Mouse (Mus musculus): ENCODE results near the gene Rassf2. TPM values are rescaled to one million over a fixed set of nuclear protein-coding genes. Genes with fewer than 3 reads are reported as not detected.

The Rassf2 gene
- polyA plus RNA-seq, 1 experiment from 2014 or later, result 27.4 TPM

DNA sequence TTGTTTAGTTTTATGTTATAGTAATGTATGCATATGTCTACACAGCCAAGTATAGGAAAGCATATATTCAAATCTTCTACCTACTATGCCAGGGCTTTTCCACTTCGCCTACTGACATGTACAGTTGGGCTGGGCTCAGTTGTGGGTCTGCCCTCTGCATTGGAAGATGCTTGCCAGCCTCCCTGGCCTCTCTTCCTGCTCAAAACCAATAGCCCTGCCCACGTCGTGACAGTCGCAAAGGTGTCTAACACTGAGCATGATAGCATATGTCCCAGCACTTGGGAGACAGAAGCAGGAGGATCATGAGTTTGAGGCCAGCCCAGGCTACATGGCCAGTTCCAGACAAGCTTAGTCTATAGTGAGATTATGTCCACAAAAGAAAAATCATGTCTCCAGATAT is 16.9 kb downstream of the Rassf2 start:
- 96% methylated on average over 4 of the region's 4 CpGs for WGBS

DNA sequence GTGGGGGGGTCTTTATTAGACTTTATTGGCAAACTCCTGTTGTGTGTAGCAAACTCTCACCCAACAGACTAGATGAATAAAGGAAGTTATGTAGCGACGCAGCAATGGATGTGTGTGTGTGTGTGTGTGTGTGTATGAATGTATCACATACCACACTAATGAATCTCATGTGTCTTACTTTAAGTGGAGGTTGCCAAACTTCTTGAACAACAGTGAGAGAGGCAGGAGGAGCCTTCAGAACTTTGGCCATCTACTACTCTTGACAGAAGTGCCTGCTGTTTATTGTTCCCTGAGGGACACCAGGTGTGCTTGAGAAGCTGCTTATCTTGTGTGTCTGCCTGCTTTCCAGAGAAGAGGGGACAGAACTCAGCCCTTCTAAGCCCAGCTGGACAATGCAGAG is 19.3 kb downstream of the Rassf2 start:
- H3K4me1 ChIP-seq (replicated peaks; ENCODE audit: control insufficient read depth, insufficient read depth, low read length), result no peaks in the 10 kb centered on the region
- H3K4me2 ChIP-seq (ENCODE audit: low read length), result no peak overlapping the region
- H3K27me3 ChIP-seq (replicated peaks; ENCODE audit: control insufficient read depth, insufficient read depth, low read length), result no peaks in the 10 kb centered on the region
- H3K9me3 ChIP-seq (ENCODE audit: control insufficient read depth, low read length), result no peaks in the 10 kb centered on the region
- no peak overlapping the region for H3K4me3 ChIP-seq (replicated peaks; ENCODE audit: low read length)
- peaks cover 16% of the 10 kb centered on the region for H3K36me3 ChIP-seq (ENCODE audit: control insufficient read depth, insufficient read depth)
- no peak overlapping the region for H3K9ac ChIP-seq (replicated peaks; ENCODE audit: low read depth, low read length)
- 100% methylated on average over 2 of the region's 2 CpGs for WGBS
- no peak for ATAC-seq
- H3K27ac ChIP-seq (ENCODE audit: low read length), result no peak overlapping the region

More for the DNA sequence above, 16.9 kb downstream of the Rassf2 start:
- peaks cover 16% of the 10 kb centered on the region for H3K36me3 ChIP-seq (ENCODE audit: control insufficient read depth, insufficient read depth)
- H3K4me1 ChIP-seq (replicated peaks; ENCODE audit: control insufficient read depth, insufficient read depth, low read length), result no peaks in the 10 kb centered on the region
- no peak overlapping the region for H3K27ac ChIP-seq (ENCODE audit: low read length)
- no peak overlapping the region for H3K4me3 ChIP-seq (replicated peaks; ENCODE audit: low read length)
- no peaks in the 10 kb centered on the region for H3K9me3 ChIP-seq (ENCODE audit: control insufficient read depth, low read length)
- no peak overlapping the region for H3K9ac ChIP-seq (replicated peaks; ENCODE audit: low read depth, low read length)
- no peak overlapping the region for H3K4me2 ChIP-seq (ENCODE audit: low read length)
- H3K27me3 ChIP-seq (replicated peaks; ENCODE audit: control insufficient read depth, insufficient read depth, low read length), result no peaks in the 10 kb centered on the region
- no peak for ATAC-seq

DNA sequence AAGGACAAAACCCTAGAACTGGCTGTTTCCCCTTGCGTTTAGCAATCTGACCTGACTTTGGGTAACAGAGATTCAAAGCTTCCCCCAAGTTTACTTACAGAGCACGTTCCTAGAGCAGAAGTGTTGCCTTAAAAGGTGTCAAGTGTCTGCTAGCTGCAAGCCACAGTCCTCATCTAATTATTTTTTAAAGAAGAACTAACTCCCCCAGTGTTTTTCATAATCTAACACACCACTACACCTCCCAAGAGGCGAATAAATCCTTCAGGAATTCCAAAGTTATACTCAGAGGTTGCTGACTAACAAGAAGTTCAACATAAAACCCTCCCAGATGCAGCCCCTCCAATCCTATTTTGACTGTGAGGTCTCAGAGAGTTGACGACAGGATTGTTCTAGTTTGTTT is 21.9 kb downstream of the Rassf2 start:
- no peak overlapping the region for H3K4me2 ChIP-seq (ENCODE audit: low read length)
- ATAC-seq, result no peak
- H3K36me3 ChIP-seq (ENCODE audit: control insufficient read depth, insufficient read depth), result peaks cover 16% of the 10 kb centered on the region
- no peak overlapping the region for H3K27ac ChIP-seq (ENCODE audit: low read length)
- no peaks in the 10 kb centered on the region for H3K27me3 ChIP-seq (replicated peaks; ENCODE audit: control insufficient read depth, insufficient read depth, low read length)
- no peaks in the 10 kb centered on the region for H3K9me3 ChIP-seq (ENCODE audit: control insufficient read depth, low read length)
- no peak overlapping the region for H3K4me3 ChIP-seq (replicated peaks; ENCODE audit: low read length)
- 63% methylated on average over 4 of the region's 4 CpGs for WGBS
- no peak overlapping the region for H3K9ac ChIP-seq (replicated peaks; ENCODE audit: low read depth, low read length)
- no peaks in the 10 kb centered on the region for H3K4me1 ChIP-seq (replicated peaks; ENCODE audit: control insufficient read depth, insufficient read depth, low read length)

- H3K36me3 ChIP-seq (ENCODE audit: control insufficient read depth, insufficient read depth), result peaks cover 20% of the 10 kb centered on the region
- WGBS, result 67% methylated on average over 6 of the region's 6 CpGs
These were observed 22.6 kb downstream of the Rassf2 start for GRCm38 (mm10) chr2:132007475-132007819.

DNA sequence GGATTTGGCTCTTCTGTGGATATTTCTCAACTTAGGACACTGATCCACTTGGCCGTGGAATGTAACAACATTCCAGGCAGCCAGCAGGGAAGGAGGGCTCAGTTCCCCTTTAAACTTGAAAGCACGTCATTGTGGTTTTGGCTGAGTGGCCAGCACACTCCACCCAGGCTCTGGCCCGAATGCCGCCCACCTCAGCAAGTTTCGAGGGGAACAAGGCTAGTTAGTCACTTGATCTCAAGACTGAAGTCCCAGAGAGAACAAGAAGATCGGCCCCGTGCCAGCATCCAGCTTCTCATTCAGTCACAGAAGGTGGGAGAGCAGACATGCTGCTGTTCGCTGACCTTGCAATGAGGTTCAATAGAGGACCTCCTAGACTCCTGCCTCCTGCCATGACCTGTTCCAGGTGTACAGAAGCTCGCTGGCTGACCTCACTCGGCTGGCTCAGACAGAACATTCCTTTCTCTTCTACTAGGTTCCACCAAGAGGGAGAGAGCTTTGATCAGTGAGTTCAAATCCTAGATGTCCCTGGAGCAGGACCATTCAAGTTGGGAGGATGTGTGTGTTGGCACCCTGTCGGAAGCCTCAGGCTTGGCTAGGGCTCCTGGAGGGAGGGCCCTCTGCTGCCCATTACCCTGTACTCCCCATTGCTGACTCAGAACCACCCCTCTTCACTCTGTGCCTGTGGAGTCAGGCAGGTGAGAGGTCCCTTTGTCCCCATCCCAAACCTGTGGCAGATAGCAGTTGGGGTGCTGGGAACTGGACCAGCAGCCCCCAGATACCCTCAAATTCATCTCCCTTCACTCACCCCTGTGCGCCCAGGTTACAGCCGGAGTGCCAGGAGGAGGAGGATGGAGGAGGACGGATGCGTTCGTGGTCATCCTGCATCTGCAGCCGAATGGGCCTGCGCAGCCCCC is 23.2 kb downstream of the Rassf2 start:
- no peaks in the 10 kb centered on the region for H3K27me3 ChIP-seq (replicated peaks; ENCODE audit: control insufficient read depth, insufficient read depth, low read length)
- WGBS, result 89% methylated on average over 18 of the region's 18 CpGs
- no peak overlapping the region for H3K9ac ChIP-seq (replicated peaks; ENCODE audit: low read depth, low read length)
- no peak overlapping the region for H3K27ac ChIP-seq (ENCODE audit: low read length)
- peaks cover 17% of the 10 kb centered on the region for H3K36me3 ChIP-seq (ENCODE audit: control insufficient read depth, insufficient read depth)
- H3K4me3 ChIP-seq (replicated peaks; ENCODE audit: low read length), result no peak overlapping the region
- no peaks in the 10 kb centered on the region for H3K9me3 ChIP-seq (ENCODE audit: control insufficient read depth, low read length)
- no peak overlapping the region for H3K4me2 ChIP-seq (ENCODE audit: low read length)
- H3K4me1 ChIP-seq (replicated peaks; ENCODE audit: control insufficient read depth, insufficient read depth, low read length), result no peaks in the 10 kb centered on the region
- ATAC-seq, result no peak

More at GRCm38 (mm10) chr2:132007475-132007819, 22.6 kb downstream of the Rassf2 start:
- H3K4me3 ChIP-seq (replicated peaks; ENCODE audit: low read length), result no peak overlapping the region
- H3K4me2 ChIP-seq (ENCODE audit: low read length), result no peak overlapping the region
- H3K4me1 ChIP-seq (replicated peaks; ENCODE audit: control insufficient read depth, insufficient read depth, low read length), result no peaks in the 10 kb centered on the region
- ATAC-seq, result no peak
- H3K9ac ChIP-seq (replicated peaks; ENCODE audit: low read depth, low read length), result no peak overlapping the region
- no peaks in the 10 kb centered on the region for H3K27me3 ChIP-seq (replicated peaks; ENCODE audit: control insufficient read depth, insufficient read depth, low read length)
- H3K9me3 ChIP-seq (ENCODE audit: control insufficient read depth, low read length), result no peaks in the 10 kb centered on the region
- H3K27ac ChIP-seq (ENCODE audit: low read length), result no peak overlapping the region

- Histone ChIP-seq H3K4me3 (replicated peaks; ENCODE audit: low read length) (no peak overlapping the region), H3K9me3 (ENCODE audit: control insufficient read depth, low read length) (no peaks in the 10 kb centered on the region), H3K27me3 (replicated peaks; ENCODE audit: control insufficient read depth, insufficient read depth, low read length) (no peaks in the 10 kb centered on the region), H3K27ac (ENCODE audit: low read length) (no peak overlapping the region), H3K36me3 (ENCODE audit: control insufficient read depth, insufficient read depth) (peaks cover 17% of the 10 kb centered on the region), H3K4me2 (ENCODE audit: low read length) (no peak overlapping the region), H3K4me1 (replicated peaks; ENCODE audit: control insufficient read depth, insufficient read depth, low read length) (no peaks in the 10 kb centered on the region), H3K9ac (replicated peaks; ENCODE audit: low read depth, low read length) (no peak overlapping the region)
- WGBS, result 93% methylated on average over 4 of the region's 4 CpGs
- no peak for ATAC-seq
These were observed 24.6 kb downstream of the Rassf2 start for GRCm38 (mm10) chr2:132005445-132005844.

DNA sequence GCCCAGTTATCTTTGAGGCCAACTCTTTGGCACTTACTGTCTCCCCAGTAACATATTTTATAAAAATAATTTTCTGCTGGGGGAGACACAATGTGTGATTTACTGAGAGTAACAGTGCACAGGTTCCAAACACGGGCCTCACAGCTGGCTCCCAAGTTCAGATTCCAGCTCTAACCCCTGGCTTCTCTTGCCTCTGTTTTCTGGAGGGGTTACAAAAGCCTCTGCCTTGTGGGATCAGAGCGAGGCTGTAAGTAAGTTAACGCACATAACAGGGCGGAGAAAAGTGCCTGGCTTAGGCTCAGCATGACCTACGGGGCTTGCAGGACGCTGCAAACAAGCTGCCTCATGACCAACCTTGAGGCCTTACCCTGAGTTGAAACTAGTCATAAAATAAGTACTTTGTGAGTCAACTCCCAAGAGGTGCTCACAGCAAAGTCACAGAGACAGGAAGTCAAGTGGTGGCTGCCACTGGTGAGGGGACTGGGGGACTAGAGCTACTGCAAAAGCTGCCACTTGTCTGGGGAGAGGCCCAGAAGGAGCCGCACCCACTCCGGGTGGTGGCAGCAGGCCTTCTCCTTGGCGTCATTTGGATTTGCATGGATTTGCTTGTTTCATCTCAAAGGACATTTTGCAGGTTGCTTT is 25.4 kb downstream of the Rassf2 start:
- no peaks in the 10 kb centered on the region for H3K27me3 ChIP-seq (replicated peaks; ENCODE audit: control insufficient read depth, insufficient read depth, low read length)
- no peak for ATAC-seq
- H3K9ac ChIP-seq (replicated peaks; ENCODE audit: low read depth, low read length), result no peak overlapping the region
- WGBS, result 89% methylated on average over 9 of the region's 9 CpGs
- no peaks in the 10 kb centered on the region for H3K9me3 ChIP-seq (ENCODE audit: control insufficient read depth, low read length)
- H3K36me3 ChIP-seq (ENCODE audit: control insufficient read depth, insufficient read depth), result peaks cover 15% of the 10 kb centered on the region
- no peak overlapping the region for H3K4me3 ChIP-seq (replicated peaks; ENCODE audit: low read length)
- H3K4me2 ChIP-seq (ENCODE audit: low read length), result no peak overlapping the region
- no peak overlapping the region for H3K27ac ChIP-seq (ENCODE audit: low read length)
- no peaks in the 10 kb centered on the region for H3K4me1 ChIP-seq (replicated peaks; ENCODE audit: control insufficient read depth, insufficient read depth, low read length)

DNA sequence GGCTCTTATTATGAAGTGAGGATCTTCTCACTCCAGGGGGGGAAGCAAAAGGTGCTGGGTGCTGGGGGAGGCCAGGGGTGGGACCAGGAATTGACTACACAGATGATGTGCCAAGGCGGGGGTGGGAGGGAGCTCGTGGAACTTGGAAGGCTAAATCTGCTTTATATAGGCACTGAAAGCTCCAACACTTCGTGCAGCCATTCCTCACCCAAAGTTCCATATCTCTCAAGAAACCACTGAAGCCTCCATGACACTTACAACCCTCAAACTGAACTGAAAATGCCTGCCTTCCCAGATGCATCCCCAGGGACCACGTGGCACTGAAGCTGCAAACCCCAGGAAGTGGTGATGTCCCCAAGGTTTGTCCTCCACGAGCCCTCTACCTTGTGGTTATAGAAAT is 26.1 kb downstream of the Rassf2 start:
- no peak overlapping the region for H3K27ac ChIP-seq (ENCODE audit: low read length)
- H3K4me2 ChIP-seq (ENCODE audit: low read length), result no peak overlapping the region
- no peaks in the 10 kb centered on the region for H3K27me3 ChIP-seq (replicated peaks; ENCODE audit: control insufficient read depth, insufficient read depth, low read length)
- H3K4me1 ChIP-seq (replicated peaks; ENCODE audit: control insufficient read depth, insufficient read depth, low read length), result no peaks in the 10 kb centered on the region
- H3K4me3 ChIP-seq (replicated peaks; ENCODE audit: low read length), result no peak overlapping the region
- H3K9ac ChIP-seq (replicated peaks; ENCODE audit: low read depth, low read length), result no peak overlapping the region
- WGBS, result 85% methylated on average over 5 of the region's 5 CpGs
- H3K36me3 ChIP-seq (ENCODE audit: control insufficient read depth, insufficient read depth), result peaks cover 9% of the 10 kb centered on the region; the same call in 1 of the 2 replicates
- ATAC-seq, result no peak
- H3K9me3 ChIP-seq (ENCODE audit: control insufficient read depth, low read length), result no peaks in the 10 kb centered on the region

GRCm38 (mm10) chr2:132001696-132002334 is 28.2 kb downstream of the Rassf2 start:
- no peaks in the 10 kb centered on the region for H3K4me1 ChIP-seq (replicated peaks; ENCODE audit: control insufficient read depth, insufficient read depth, low read length)
- no peak overlapping the region for H3K27ac ChIP-seq (ENCODE audit: low read length)
- ATAC-seq, result no peak
- WGBS, result 94% methylated on average over 13 of the region's 13 CpGs
- no peaks in the 10 kb centered on the region for H3K9me3 ChIP-seq (ENCODE audit: control insufficient read depth, low read length)
- no peaks in the 10 kb centered on the region for H3K27me3 ChIP-seq (replicated peaks; ENCODE audit: control insufficient read depth, insufficient read depth, low read length)
- H3K4me3 ChIP-seq (replicated peaks; ENCODE audit: low read length), result no peak overlapping the region
- peaks cover 17% of the 10 kb centered on the region for H3K36me3 ChIP-seq (ENCODE audit: control insufficient read depth, insufficient read depth)
- no peak overlapping the region for H3K4me2 ChIP-seq (ENCODE audit: low read length)
- H3K9ac ChIP-seq (replicated peaks; ENCODE audit: low read depth, low read length), result no peak overlapping the region

Data from forebrain, embryonic 16.5 days (tissue).